Mouse (Mus musculus) limb, embryonic 10.5 days (tissue): ENCODE measurements around the gene Il2rb. TPM values are rescaled to one million over a fixed set of nuclear protein-coding genes. Genes with fewer than 3 reads are reported as not detected.

Experiments used
- DNase-seq: peaks from one replicate; pipeline ENCODE4 v3.0.0-alpha.2; 2017; ENCODE audit warnings: low spot score
- H3K27ac ChIP-seq: fragments of 300-500 bp; sonication (generic); 2 replicates; pipeline ENCODE4 v1.5.1; 2016; ENCODE audit warnings: mild to moderate bottlenecking
- H3K27me3 ChIP-seq: fragments of 300-500 bp; sonication (generic); 2 replicates; pipeline ENCODE4 v1.6.1; 2016; ENCODE audit warnings: low read depth, mild to moderate bottlenecking; ENCODE audit not compliant: poor library complexity, severe bottlenecking
- H3K36me3 ChIP-seq: fragments of 300-500 bp; sonication (generic); 2 replicates; pipeline ENCODE4 v1.6.1; 2016; ENCODE audit warnings: mild to moderate bottlenecking, moderate library complexity
- H3K4me1 ChIP-seq: fragments of 300-500 bp; sonication (generic); 2 replicates; pipeline ENCODE4 v1.6.1; 2016
- H3K4me3 ChIP-seq: fragments of 300-500 bp; sonication (generic); 2 replicates; pipeline ENCODE4 v1.5.1; 2016; ENCODE audit warnings: mild to moderate bottlenecking, moderate library complexity
- H3K9me3 ChIP-seq: fragments of 300-500 bp; sonication (generic); replicated peaks from 2 replicates; pipeline ENCODE4 v1.6.1; 2016; ENCODE audit warnings: mild to moderate bottlenecking
- WGBS: fragments of 180-500 bp; shearing (Covaris S2); methylation state at CpG from one replicate; pipeline ENCODE4 v1.1.7; 2016; 5-methylcytosine and 5-hydroxymethylcytosine counted together
- polyA plus RNA-seq: library from polyadenylated mRNA; unstranded; fragments of >200 nt; fragmentation: Nextera tagmentation; extraction: Ambion mirVana; gene quantifications from 2 replicates; pipeline ENCODE4 v1.2.1, GENCODE M21; 2016

Il2rb gene
- polyA plus RNA-seq, 1 experiment from 2014 or later: not detected

GRCm38 (mm10) chr15:78471902-78472301, 23.2 kb downstream of the Il2rb start:
- no peak for DNase-seq
- H3K9me3 ChIP-seq: no peaks in the 10 kb centered on the region
- no peaks in the 10 kb centered on the region for H3K36me3 ChIP-seq
- 0 out of 2 replicates have a peak, but pooled peaks cover 4% of the 10 kb centered on the region for H3K27me3 ChIP-seq
- H3K4me1 ChIP-seq: peaks cover 17% of the 10 kb centered on the region
- WGBS: 52% methylated on average over 7 of the region's 7 CpGs
- no peak overlapping the region for H3K27ac ChIP-seq
- H3K4me3 ChIP-seq: no peak overlapping the region

- DNase-seq: no peak
- WGBS: 79% methylated on average over 4 of the region's 4 CpGs
- Histone ChIP-seq H3K9me3 (no peaks in the 10 kb centered on the region), H3K4me3 (no peak overlapping the region), H3K27ac (no peak overlapping the region), H3K36me3 (no peaks in the 10 kb centered on the region), H3K27me3 (0 out of 2 replicates have a peak, but pooled peaks cover 4% of the 10 kb centered on the region), H3K4me1 (peaks cover 17% of the 10 kb centered on the region)
Observed at GRCm38 (mm10) chr15:78470495-78471276, 24.4 kb downstream of the Il2rb start.

- no peak for DNase-seq
- Histone ChIP-seq H3K36me3 (no peaks in the 10 kb centered on the region), H3K4me3 (no peak within 1 kb of the TSS), H3K27me3 (no peaks in the 10 kb centered on the region), H3K27ac (no peak within 1 kb of the TSS), H3K4me1 (peaks cover 17% of the 10 kb centered on the region), H3K9me3 (no peaks in the 10 kb centered on the region)
- 81% methylated on average over 7 of the region's 7 CpGs for WGBS
Observed at GRCm38 (mm10) chr15:78468379-78468937, 26.6 kb downstream of the Il2rb start, which contains the start of gene Tmprss6. Gene Tmprss6, minus strand, starts transcription at chr15:78468634.

GRCm38 (mm10) chr15:78467570-78467969, 27.5 kb downstream of the Il2rb start:
- Histone ChIP-seq H3K27ac (no peak overlapping the region), H3K4me1 (peaks cover 17% of the 10 kb centered on the region), H3K9me3 (no peaks in the 10 kb centered on the region), H3K4me3 (no peak overlapping the region), H3K27me3 (no peaks in the 10 kb centered on the region), H3K36me3 (no peaks in the 10 kb centered on the region)
- DNase-seq: no peak
- 95% methylated on average over 7 of the region's 7 CpGs for WGBS

- H3K36me3 ChIP-seq: no peaks in the 10 kb centered on the region
- no peak for DNase-seq
- peaks cover 15% of the 10 kb centered on the region for H3K4me1 ChIP-seq
- no peaks in the 10 kb centered on the region for H3K9me3 ChIP-seq
- no peak overlapping the region for H3K4me3 ChIP-seq
- no peaks in the 10 kb centered on the region for H3K27me3 ChIP-seq
- no peak overlapping the region for H3K27ac ChIP-seq
- 38% methylated on average over 6 of the region's 6 CpGs for WGBS
Observed at GRCm38 (mm10) chr15:78466809-78467208, 28.3 kb downstream of the Il2rb start.

GRCm38 (mm10) chr15:78462981-78463380, 32.1 kb downstream of the Il2rb start:
- no peaks in the 10 kb centered on the region for H3K27me3 ChIP-seq
- 71% methylated on average over 2 of the region's 2 CpGs for WGBS
- H3K9me3 ChIP-seq: no peaks in the 10 kb centered on the region
- no peaks in the 10 kb centered on the region for H3K36me3 ChIP-seq
- no peak for DNase-seq
- no peaks in the 10 kb centered on the region for H3K4me1 ChIP-seq
- H3K4me3 ChIP-seq: no peak overlapping the region
- no peak overlapping the region for H3K27ac ChIP-seq

- no peak overlapping the region for H3K4me3 ChIP-seq
- H3K9me3 ChIP-seq: no peaks in the 10 kb centered on the region
- H3K4me1 ChIP-seq: peaks cover 13% of the 10 kb centered on the region
- H3K36me3 ChIP-seq: no peaks in the 10 kb centered on the region
- no peak for DNase-seq
- no peaks in the 10 kb centered on the region for H3K27me3 ChIP-seq
- 84% methylated on average over 10 of the region's 10 CpGs for WGBS
- no peak overlapping the region for H3K27ac ChIP-seq
Observed at GRCm38 (mm10) chr15:78457193-78457592, 37.9 kb downstream of the Il2rb start.

GRCm38 (mm10) chr15:78456051-78456450, 39.0 kb downstream of the Il2rb start:
- Histone ChIP-seq H3K9me3 (no peaks in the 10 kb centered on the region), H3K27ac (no peak overlapping the region)
- 66% methylated on average over 7 of the region's 7 CpGs for WGBS

GRCm38 (mm10) chr15:78455168-78455567, 39.9 kb downstream of the Il2rb start:
- Histone ChIP-seq H3K27ac (0 out of 2 replicates have a peak overlapping the region, but pooled peaks have one; percentile 1), H3K4me1 (peaks cover 15% of the 10 kb centered on the region), H3K27me3 (no peaks in the 10 kb centered on the region), H3K9me3 (no peaks in the 10 kb centered on the region), H3K36me3 (no peaks in the 10 kb centered on the region), H3K4me3 (no peak overlapping the region)
- no peak for DNase-seq
- WGBS: 83% methylated on average over 4 of the region's 4 CpGs

More at GRCm38 (mm10) chr15:78456051-78456450, 39.0 kb downstream of the Il2rb start:
- H3K36me3 ChIP-seq: no peaks in the 10 kb centered on the region
- H3K4me3 ChIP-seq: no peak overlapping the region
- H3K4me1 ChIP-seq: peaks cover 13% of the 10 kb centered on the region
- no peaks in the 10 kb centered on the region for H3K27me3 ChIP-seq
- no peak for DNase-seq

- Histone ChIP-seq H3K36me3 (no peaks in the 10 kb centered on the region), H3K4me3 (no peak overlapping the region), H3K9me3 (no peaks in the 10 kb centered on the region), H3K27ac (no peak overlapping the region), H3K4me1 (peaks cover 35% of the 10 kb centered on the region), H3K27me3 (no peaks in the 10 kb centered on the region)
- no peak for DNase-seq
- WGBS: 91% methylated on average over 3 of the region's 3 CpGs
Observed at GRCm38 (mm10) chr15:78452929-78453328, 42.1 kb downstream of the Il2rb start.

- Histone ChIP-seq H3K4me3 (no peak overlapping the region), H3K4me1 (peaks cover 27% of the 10 kb centered on the region), H3K36me3 (no peaks in the 10 kb centered on the region), H3K9me3 (no peaks in the 10 kb centered on the region), H3K27ac (no peak overlapping the region), H3K27me3 (no peaks in the 10 kb centered on the region)
- DNase-seq: no peak
- WGBS: 87% methylated on average over 2 of the region's 2 CpGs
Observed at GRCm38 (mm10) chr15:78451201-78451600, 43.9 kb downstream of the Il2rb start.

GRCm38 (mm10) chr15:78450419-78450768, 44.7 kb downstream of the Il2rb start:
- H3K4me3 ChIP-seq: no peak overlapping the region
- 87% methylated on average over 6 of the region's 6 CpGs for whole genome bisulfite sequencing
- no peaks in the 10 kb centered on the region for H3K27me3 ChIP-seq
- no peaks in the 10 kb centered on the region for H3K36me3 ChIP-seq
- H3K4me1 ChIP-seq: peaks cover 22% of the 10 kb centered on the region
- H3K9me3 ChIP-seq: no peaks in the 10 kb centered on the region
- DNase-seq: no peak
- H3K27ac ChIP-seq: no peak overlapping the region

GRCm38 (mm10) chr15:78449694-78450418, 45.2 kb downstream of the Il2rb start:
- WGBS: 57% methylated on average over 7 of the region's 7 CpGs
- H3K27ac ChIP-seq: no peak overlapping the region; the same call in 1 of the 2 replicates
- no peaks in the 10 kb centered on the region for H3K36me3 ChIP-seq
- no peaks in the 10 kb centered on the region for H3K9me3 ChIP-seq
- no peak overlapping the region for H3K4me3 ChIP-seq
- H3K27me3 ChIP-seq: no peaks in the 10 kb centered on the region
- no peak for DNase-seq
- peaks cover 22% of the 10 kb centered on the region for H3K4me1 ChIP-seq
